In genomic region chr10:83944158-83944557, GRCm38 (mm10) we compare ENCODE assay signal across 30 mouse cellular contexts.
DNase-seq lines count a peak whose midpoint lies in the region; ATAC-seq and TF ChIP-seq lines count a peak whose summit lies in the region.
"Had no signal": no experiment of that assay in that cellular context is flagged by ENCODE, and none has a peak within 500 bp of the region (broad histone marks: within the 10 kb centered on the region; RNA-seq: fewer than 3 reads in every experiment).

No protein-coding gene starts in this region.

- TF ChIP-seq EP300 in stomach, postnatal 0 days (optimal IDR thresholded peaks at IDR 0.05), result no peak

- intact Hi-C loops in gastrocnemius, adult 2 months (cut with DNase I), result no loop called here
- intact Hi-C loops in gastrocnemius, postnatal 36 days (cut with DNase I), result no loop called here
- intact Hi-C loops in left cerebral cortex, adult 2 months (cut with DNase I), result no loop called here

- no peak overlapping the region for H3K9ac ChIP-seq in stomach, postnatal 0 days (ENCODE audit: low read length)
- H3K9ac ChIP-seq: heart, embryonic 15.5 days; hindbrain, embryonic 12.5 days; intestine, embryonic 15.5 days; limb, embryonic 13.5 days; midbrain, embryonic 15.5 days; stomach, embryonic 15.5 days had no signal

- no peaks in the 10 kb centered on the region for H3K36me3 ChIP-seq in stomach, postnatal 0 days (ENCODE audit: control insufficient read depth, insufficient read depth, low read length)
- H3K36me3 ChIP-seq: heart, embryonic 10.5 days; heart, embryonic 15.5 days; hindbrain, embryonic 12.5 days; intestine, embryonic 15.5 days; limb, embryonic 13.5 days; midbrain, embryonic 15.5 days; stomach, embryonic 15.5 days had no signal

- peak; percentile 6; the same call in 1 of the 2 replicates for TF ChIP-seq CTCF in gastrocnemius, adult 2 months (IDR thresholded peaks at IDR 0.05)
- peak; percentile 20 for TF ChIP-seq CTCF in left cerebral cortex, adult 2 months (IDR thresholded peaks at IDR 0.05)
- TF ChIP-seq CTCF in stomach, postnatal 0 days (IDR thresholded peaks at IDR 0.05; ENCODE audit: low read depth), result 0 out of 2 replicates have a peak, but pooled peaks have one; percentile 10

- 82% methylated on average over 1 of the region's 1 CpGs for WGBS in stomach, postnatal 0 days

- no peaks in the 10 kb centered on the region for H3K9me3 ChIP-seq in stomach, postnatal 0 days (ENCODE audit: control insufficient read depth, low read length)
- H3K9me3 ChIP-seq: heart, embryonic 10.5 days; heart, embryonic 15.5 days; hindbrain, embryonic 12.5 days; intestine, embryonic 15.5 days; limb, embryonic 13.5 days; midbrain, embryonic 15.5 days; stomach, embryonic 15.5 days had no signal

- no peaks in the 10 kb centered on the region for H3K4me1 ChIP-seq in stomach, postnatal 0 days (replicated peaks; ENCODE audit: control insufficient read depth, insufficient read depth)
- H3K4me1 ChIP-seq: hindbrain, embryonic 12.5 days; midbrain, embryonic 15.5 days had no signal

- no peak overlapping the region for H3K27ac ChIP-seq in gastrocnemius, adult 2 months
- H3K27ac ChIP-seq in left cerebral cortex, adult 2 months, result no peak overlapping the region
- no peak overlapping the region for H3K27ac ChIP-seq in stomach, postnatal 0 days (replicated peaks)
- H3K27ac ChIP-seq: heart, embryonic 10.5 days; heart, embryonic 15.5 days; hindbrain, embryonic 12.5 days; hindbrain, postnatal 0 days; intestine, embryonic 15.5 days; limb, embryonic 13.5 days; midbrain, embryonic 15.5 days; stomach, embryonic 15.5 days had no signal

- no peak for ATAC-seq in stomach, postnatal 0 days (ENCODE audit: low FRiP score, low TSS enrichment)
- no peak for ATAC-seq in erythroblast, adult 5-6 weeks (replicated peaks; ENCODE audit: low FRiP score, poor library complexity, severe bottlenecking)
- ATAC-seq: forebrain, embryonic 14.5 days; hindbrain, postnatal 0 days; intestine, embryonic 15.5 days; lung, postnatal 0 days; midbrain, embryonic 15.5 days had no signal

- no peak overlapping the region for H3K4me2 ChIP-seq in stomach, postnatal 0 days (replicated peaks; ENCODE audit: low read depth)
- H3K4me2 ChIP-seq: heart, embryonic 15.5 days; hindbrain, embryonic 12.5 days; intestine, embryonic 15.5 days; limb, embryonic 13.5 days; liver, embryonic 11.5 days; midbrain, embryonic 15.5 days; stomach, embryonic 15.5 days had no signal

- DNase-seq in gastrocnemius, adult 2 months, result no peak
- DNase-seq in gastrocnemius, postnatal 36 days, result no peak
- no peak for DNase-seq in left cerebral cortex, adult 2 months (ENCODE audit: extremely low spot score in 1 of 2, low spot score in 2 of 2)
- no peak for DNase-seq in left cerebral cortex, adult 8-10 months (ENCODE audit: low spot score in 2 of 2)
- peak; percentile 17 for DNase-seq in NIH3T3 (ENCODE audit: low read depth)
- DNase-seq in stomach, postnatal 0 days (ENCODE audit: low spot score), result no peak
- DNase-seq in thymus, postnatal 4 days, result no peak
- DNase-seq: adrenal gland, adult 8-10 months; cerebellum, adult 2 months; cerebellum, postnatal 14 days; gastrocnemius, postnatal 25 days; heart, postnatal 36 days; kidney, adult 2 months; kidney, postnatal 10 days; lung, postnatal 4 days; right cerebral cortex, adult 18-20 months; thymus, adult 18-20 months; thymus, postnatal 25 days had no signal

- H3K4me3 ChIP-seq in gastrocnemius, adult 2 months, result no peak overlapping the region
- no peak overlapping the region for H3K4me3 ChIP-seq in left cerebral cortex, adult 2 months
- no peak overlapping the region for H3K4me3 ChIP-seq in stomach, postnatal 0 days (ENCODE audit: low read depth, low read length)
- H3K4me3 ChIP-seq: heart, embryonic 10.5 days; heart, embryonic 15.5 days; hindbrain, embryonic 12.5 days; intestine, embryonic 15.5 days; limb, embryonic 13.5 days; midbrain, embryonic 15.5 days; stomach, embryonic 15.5 days had no signal

- no peaks in the 10 kb centered on the region for H3K27me3 ChIP-seq in stomach, postnatal 0 days (ENCODE audit: control insufficient read depth, insufficient read depth, low read length)
- H3K27me3 ChIP-seq: heart, embryonic 15.5 days; intestine, embryonic 15.5 days; limb, embryonic 13.5 days; midbrain, embryonic 15.5 days; stomach, embryonic 15.5 days had no signal
